In the genomic region with DNA sequence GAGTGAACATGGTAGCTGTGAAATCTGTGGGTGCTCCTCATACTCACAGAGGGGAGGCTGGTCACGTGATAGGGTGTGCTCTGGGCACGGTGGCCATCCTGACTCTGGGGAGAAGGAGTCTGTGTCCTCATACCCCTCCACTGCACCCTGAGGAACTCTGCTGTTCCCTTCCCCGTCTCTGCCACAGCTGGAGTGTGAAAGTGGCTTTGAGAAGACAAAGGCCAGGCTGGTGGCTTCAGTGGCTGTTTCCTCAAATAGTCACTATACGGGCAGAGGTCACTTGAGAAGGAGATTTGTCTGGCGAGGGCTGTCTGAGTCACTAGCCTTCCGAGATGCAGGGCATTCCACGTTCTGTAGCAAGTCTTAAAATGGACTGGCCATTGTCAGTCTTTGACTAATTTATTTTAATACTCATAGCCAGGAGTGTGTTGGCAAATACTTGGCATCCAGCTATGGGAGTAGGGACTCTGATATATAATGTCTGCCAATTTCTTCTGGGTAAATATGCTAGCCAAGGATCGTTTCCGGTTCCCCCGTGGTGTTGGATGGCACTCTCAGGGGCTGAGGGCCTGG, we compare ENCODE assay signal across 9 mouse cellular contexts. TPM values are rescaled to one million over a fixed set of nuclear protein-coding genes. Genes with fewer than 3 reads are reported as not detected.
DNase-seq lines count a peak whose midpoint lies in the region; ATAC-seq and TF ChIP-seq lines count a peak whose summit lies in the region.
"Had no signal": no experiment of that assay in that cellular context is flagged by ENCODE, and none has a peak within 500 bp of the region (broad histone marks: within the 10 kb centered on the region; RNA-seq: fewer than 3 reads in every experiment).

No protein-coding gene starts in this region.

- ATAC-seq in Patski: peak; percentile 52
- peak; percentile 43 for ATAC-seq in granulocyte monocyte progenitor cell, adult 5-6 weeks (replicated peaks; ENCODE audit: poor library complexity, severe bottlenecking)

- H3K4me3 ChIP-seq in layer of hippocampus, adult 2 months: peak overlapping the region; percentile 23; the same call in 1 of the 2 replicates
- peak overlapping the region; percentile 41 for H3K4me3 ChIP-seq in myocyte
- H3K4me3 ChIP-seq: liver, embryonic 13.5 days had no signal

- TF ChIP-seq POLR2A in myocyte (IDR thresholded peaks at IDR 0.05; ENCODE audit: insufficient read length, low read depth): peak; percentile 77

- H3K4me2 ChIP-seq in myocyte (ENCODE audit: low read depth): peak overlapping the region; percentile 88
- H3K4me2 ChIP-seq: liver, embryonic 13.5 days had no signal

- no peaks in the 10 kb centered on the region for H3K27me3 ChIP-seq in Patski
- H3K27me3 ChIP-seq in myocyte (ENCODE audit: control insufficient read depth, insufficient read depth, insufficient read length): no peaks in the 10 kb centered on the region

- peak overlapping the region; percentile 82 for H3K27ac ChIP-seq in layer of hippocampus, adult 2 months

- H3ac ChIP-seq in myocyte (ENCODE audit: control insufficient read depth, insufficient read length): no peak overlapping the region

- peaks cover 40% of the 10 kb centered on the region for H3K79me2 ChIP-seq in myocyte (ENCODE audit: control insufficient read depth, insufficient read depth)

- POLR2A ChIA-PET in Patski (lab: Charles Lee): interaction anchor here (0.6 kb wide), 2 partner anchors 15 to 29 kb away, joined by 3 read pairs; no protein-coding TSS in a partner anchor

- no peaks in the 10 kb centered on the region for H3K36me3 ChIP-seq in myocyte (ENCODE audit: control insufficient read depth, insufficient read depth)
- H3K36me3 ChIP-seq: liver, embryonic 13.5 days had no signal

- TF ChIP-seq CTCF in layer of hippocampus, adult 2 months (conservative IDR thresholded peaks at IDR 0.05): no peak
- TF ChIP-seq CTCF in Patski (IDR thresholded peaks at IDR 0.05): no peak

- DNase-seq in layer of hippocampus, adult 2 months (ENCODE audit: low spot score in 2 of 2): no peak
- no peak for DNase-seq in layer of hippocampus, postnatal 25 days (ENCODE audit: extremely low spot score in 1 of 2, low spot score in 1 of 2)
- no peak for DNase-seq in Patski (ENCODE audit: low read depth, low spot score)
- DNase-seq in thymus, postnatal 0 days (ENCODE audit: low spot score): no peak
- DNase-seq in embryo, embryonic 11 days: no peak
- DNase-seq: liver, embryonic 13.5 days; thymus, postnatal 36 days had no signal

- CTCF ChIA-PET in Patski (lab: Charles Lee): interaction anchor here (0.8 to 1.4 kb wide), 3 partner anchors 10 to 150 kb away, joined by 3 read pairs; partner anchors contain the start of gene Synj2

- in situ Hi-C loops in Patski (cut with MboI; ENCODE audit: low pct_unique_long_range_greater_than_20kb): no loop called here

TF ChIP-seq in myocyte, 11 proteins besides CTCF, POLR2A, EP300 and RAD21:
- TF ChIP-seq USF1 (IDR thresholded peaks at IDR 0.05; ENCODE audit: low read depth) (peak; percentile 89), MYOD1 (IDR thresholded peaks at IDR 0.05; ENCODE audit: control insufficient read depth in 1 of 3, insufficient read length in 2 of 3, low read depth in 2 of 3) (peak in 1 of 3 experiments; percentile 62), SRF (IDR thresholded peaks at IDR 0.05; ENCODE audit: control insufficient read depth, insufficient read length, low read depth) (no peak), MYOG (IDR thresholded peaks at IDR 0.05; ENCODE audit: control insufficient read depth in 1 of 3, insufficient read depth in 1 of 3, insufficient read length in 2 of 3, low read depth in 2 of 3) (peak in 1 of 3 experiments; percentile 61), MAX (IDR thresholded peaks at IDR 0.05; ENCODE audit: low read depth) (no peak), POLR2AphosphoS2 (IDR thresholded peaks at IDR 0.05; ENCODE audit: insufficient read length, low read depth) (peak; percentile 83), TCF12 (IDR thresholded peaks at IDR 0.05; ENCODE audit: insufficient read depth, poor library complexity, severe bottlenecking) (no peak), REST (IDR thresholded peaks at IDR 0.05; ENCODE audit: insufficient read depth, insufficient read length) (no peak)

RNA-seq across cellular contexts. Expression of gene Synj2, which starts 37.5 kb away (rescaled TPM):
- total RNA-seq in layer of hippocampus, adult 2 months (2021): 10 to 100 TPM; 54.1 to 62.2 TPM
- total RNA-seq in layer of hippocampus, postnatal 25 days (2021): 10 to 100 TPM; 59.7 to 59.9 TPM
- 6.0 TPM for polyA plus RNA-seq in Patski (2021)
- total RNA-seq in granulocyte monocyte progenitor cell, adult 5-6 weeks (2014; fragmentation: Nextera tagmentation): 11.2 and 14.4 TPM in 2 replicates
- total RNA-seq in granulocyte monocyte progenitor cell, adult 5-6 weeks (2017): 9.3 and 11.6 TPM in 2 replicates
- polyA plus RNA-seq in myocyte (2012; fragmentation: generic; extraction: Trizol): 32.1 TPM
- 4.2 and 4.5 TPM in 2 replicates for polyA plus RNA-seq in thymus, postnatal 0 days (2015; fragmentation: Nextera tagmentation; extraction: Ambion mirVana)
